Mouse (Mus musculus) forebrain, embryonic 13.5 days (tissue): ENCODE results near the gene Slc6a17. TPM values are rescaled to one million over a fixed set of nuclear protein-coding genes. Genes with fewer than 3 reads are reported as not detected.

Experiments used
- ATAC-seq: fragments of 200-750 bp; cut with Nextera tagmentation; 2 replicates; pipeline ENCODE4 v1.8.0; 2017
- H3K27ac ChIP-seq: fragments of 300-500 bp; sonication (generic); 2 replicates; pipeline ENCODE4 v1.5.1; 2015; ENCODE audit warnings: inconsistent platforms, mild to moderate bottlenecking, moderate library complexity
- H3K27me3 ChIP-seq: fragments of 300-500 bp; sonication (generic); 2 replicates; pipeline ENCODE4 v1.6.1; 2015; ENCODE audit warnings: mild to moderate bottlenecking, inconsistent platforms
- H3K36me3 ChIP-seq: fragments of 300-500 bp; sonication (generic); 2 replicates; pipeline ENCODE4 v1.6.1; 2015; ENCODE audit warnings: mild to moderate bottlenecking, inconsistent platforms; ENCODE audit not compliant: poor library complexity, severe bottlenecking
- H3K4me1 ChIP-seq: fragments of 300-500 bp; sonication (generic); 2 replicates; pipeline ENCODE4 v1.6.1; 2015; ENCODE audit warnings: inconsistent platforms
- H3K4me2 ChIP-seq: fragments of 300-500 bp; sonication (generic); 2 replicates; pipeline ENCODE4 v1.6.1; 2015; ENCODE audit warnings: inconsistent platforms, mild to moderate bottlenecking, moderate library complexity
- H3K4me3 ChIP-seq: fragments of 300-500 bp; sonication (generic); 2 replicates; pipeline ENCODE4 v1.5.1; 2015; ENCODE audit warnings: mild to moderate bottlenecking, inconsistent platforms
- H3K9ac ChIP-seq: fragments of 300-500 bp; sonication (generic); 2 replicates; pipeline ENCODE4 v1.6.1; 2015; ENCODE audit warnings: mild to moderate bottlenecking, inconsistent platforms
- H3K9me3 ChIP-seq: fragments of 300-500 bp; sonication (generic); replicated peaks from 2 replicates; pipeline ENCODE4 v1.6.1; 2016; ENCODE audit warnings: inconsistent platforms
- WGBS: fragments of 180-500 bp; shearing (Covaris S2); methylation state at CpG from one replicate; pipeline ENCODE4 v1.1.7; 2015; 5-methylcytosine and 5-hydroxymethylcytosine counted together
- polyA plus RNA-seq: library from polyadenylated mRNA; unstranded; fragments of >200 nt; fragmentation: Nextera tagmentation; extraction: Ambion mirVana; gene quantifications from 2 replicates; pipeline ENCODE4 v1.2.1, GENCODE M21; 2015

Gene Slc6a17
- 9.6 and 11.2 TPM in 2 replicates for polyA plus RNA-seq

DNA sequence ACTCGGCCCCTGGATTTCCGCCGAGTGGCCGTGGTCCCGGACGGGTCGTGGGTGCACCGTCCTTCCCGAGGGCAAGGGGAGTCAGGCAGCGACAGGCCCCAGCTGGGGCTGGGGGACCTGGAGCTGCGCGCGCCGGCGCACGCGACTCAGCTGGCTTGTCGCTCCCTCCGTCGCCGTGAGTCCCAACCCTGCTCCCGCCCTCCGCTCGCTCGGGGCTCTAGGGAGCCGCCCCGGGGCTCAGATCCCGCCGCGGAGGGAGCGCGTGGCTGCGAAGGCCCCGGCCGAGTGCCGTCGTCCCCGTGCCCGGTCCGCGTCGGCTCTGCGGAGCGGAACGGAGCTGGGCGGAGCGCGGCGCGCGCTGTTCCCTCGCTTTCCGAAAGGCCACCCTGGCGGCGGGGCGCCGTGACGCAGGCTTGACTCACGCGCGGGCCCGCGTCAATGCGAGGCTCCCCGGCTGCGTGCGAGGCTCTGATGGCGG is at the start of gene Slc6a17:
Slc6a17 (minus strand) TSS at position 388 of the 478 bp plus-strand sequence.
- peak within 1 kb of the TSS; percentile 72 for H3K27ac ChIP-seq
- no peaks in the 10 kb centered on the region for H3K36me3 ChIP-seq
- peak within 1 kb of the TSS; percentile 93 for H3K4me2 ChIP-seq
- peak within 1 kb of the TSS; percentile 58 for H3K4me3 ChIP-seq
- peaks cover 22% of the 10 kb centered on the region for H3K4me1 ChIP-seq
- H3K9ac ChIP-seq, result peak within 1 kb of the TSS; percentile 74
- H3K9me3 ChIP-seq, result no peaks in the 10 kb centered on the region
- H3K27me3 ChIP-seq, result peaks cover 32% of the 10 kb centered on the region
- ATAC-seq, result peak; percentile 92
- WGBS, result under 1% methylated on average over 68 of the region's 68 CpGs

- Histone ChIP-seq H3K9me3 (no peaks in the 10 kb centered on the region), H3K27me3 (peaks cover 4% of the 10 kb centered on the region; the same call in 1 of the 2 replicates), H3K36me3 (no peaks in the 10 kb centered on the region), H3K4me1 (peaks cover 3% of the 10 kb centered on the region; the same call in 1 of the 2 replicates), H3K4me2 (no peak overlapping the region), H3K4me3 (no peak overlapping the region), H3K27ac (no peak overlapping the region), H3K9ac (no peak overlapping the region)
- 46% methylated on average over 3 of the region's 3 CpGs for WGBS
- ATAC-seq, result no peak
Measured at GRCm38 (mm10) chr3:107565331-107565730, 47.5 kb upstream of the Slc6a17 start.

DNA sequence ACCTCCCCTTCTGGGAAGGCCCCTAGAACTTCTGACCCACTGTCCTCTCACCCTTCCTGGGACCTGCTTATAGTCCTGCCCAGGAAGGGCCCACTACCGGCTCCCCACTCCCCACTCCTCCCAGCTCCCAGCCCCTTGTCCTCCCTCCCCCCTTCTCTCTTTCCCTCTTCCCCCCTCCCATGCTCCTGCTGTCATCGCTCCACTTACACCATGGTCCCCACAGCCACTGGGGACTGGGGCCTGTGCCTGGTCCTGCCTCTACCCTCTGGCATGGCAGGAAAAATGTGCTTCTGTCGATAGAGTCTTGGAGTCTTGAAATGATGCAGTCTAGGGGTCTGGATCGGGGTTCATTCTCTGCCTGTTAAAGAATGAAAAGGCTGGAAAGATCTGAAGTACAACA is 46.1 kb upstream of the Slc6a17 start:
- WGBS, result 53% methylated on average over 4 of the region's 4 CpGs

DNA sequence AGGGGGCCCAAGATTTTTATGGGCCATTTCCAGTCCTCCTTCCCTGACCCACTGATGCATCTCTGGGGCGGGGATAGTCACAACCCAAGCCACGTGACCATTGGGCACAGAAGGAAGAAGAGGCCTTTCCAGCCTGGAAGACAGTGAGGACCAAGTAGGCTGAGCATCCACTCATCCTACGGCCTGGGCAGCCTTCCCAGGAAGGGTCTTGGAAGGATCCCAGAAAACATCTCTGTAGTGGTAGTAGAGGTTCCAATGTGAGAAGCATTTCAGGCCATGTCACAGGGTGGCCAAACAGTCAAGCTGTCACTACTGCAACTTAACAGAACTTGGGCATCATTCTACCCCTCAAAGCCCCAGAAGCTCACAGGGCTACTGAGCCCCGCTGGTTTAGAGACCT is 44.8 kb upstream of the Slc6a17 start:
- no peak overlapping the region for H3K4me3 ChIP-seq
- no peaks in the 10 kb centered on the region for H3K36me3 ChIP-seq
- H3K27me3 ChIP-seq, result peaks cover 4% of the 10 kb centered on the region; the same call in 1 of the 2 replicates
- no peak overlapping the region for H3K9ac ChIP-seq
- H3K27ac ChIP-seq, result no peak overlapping the region
- H3K9me3 ChIP-seq, result no peaks in the 10 kb centered on the region
- H3K4me1 ChIP-seq, result no peaks in the 10 kb centered on the region
- 79% methylated on average over 4 of the region's 4 CpGs for WGBS
- H3K4me2 ChIP-seq, result no peak overlapping the region
- ATAC-seq, result no peak

More for the DNA sequence above, 46.1 kb upstream of the Slc6a17 start:
- Histone ChIP-seq H3K9ac (no peak overlapping the region), H3K27me3 (peaks cover 4% of the 10 kb centered on the region; the same call in 1 of the 2 replicates), H3K4me1 (peaks cover 3% of the 10 kb centered on the region; the same call in 1 of the 2 replicates), H3K36me3 (no peaks in the 10 kb centered on the region), H3K9me3 (no peaks in the 10 kb centered on the region), H3K27ac (no peak overlapping the region), H3K4me2 (no peak overlapping the region), H3K4me3 (no peak overlapping the region)
- no peak for ATAC-seq

GRCm38 (mm10) chr3:107562104-107562503 is 44.3 kb upstream of the Slc6a17 start:
- no peak overlapping the region for H3K4me2 ChIP-seq
- no peaks in the 10 kb centered on the region for H3K4me1 ChIP-seq
- no peaks in the 10 kb centered on the region for H3K9me3 ChIP-seq
- peaks cover 4% of the 10 kb centered on the region; the same call in 1 of the 2 replicates for H3K27me3 ChIP-seq
- no peak overlapping the region for H3K27ac ChIP-seq
- H3K4me3 ChIP-seq, result no peak overlapping the region
- H3K36me3 ChIP-seq, result no peaks in the 10 kb centered on the region
- 82% methylated on average over 2 of the region's 2 CpGs for WGBS
- no peak for ATAC-seq
- H3K9ac ChIP-seq, result no peak overlapping the region

- WGBS, result 15% methylated on average over 3 of the region's 3 CpGs
- Histone ChIP-seq H3K4me1 (no peaks in the 10 kb centered on the region), H3K36me3 (no peaks in the 10 kb centered on the region), H3K9ac (no peak overlapping the region), H3K9me3 (no peaks in the 10 kb centered on the region), H3K4me2 (no peak overlapping the region), H3K4me3 (no peak overlapping the region), H3K27ac (no peak overlapping the region), H3K27me3 (no peaks in the 10 kb centered on the region)
- ATAC-seq, result peak; percentile 50; the same call in 1 of the 2 replicates
Measured at GRCm38 (mm10) chr3:107559183-107559582, 41.4 kb upstream of the Slc6a17 start.

DNA sequence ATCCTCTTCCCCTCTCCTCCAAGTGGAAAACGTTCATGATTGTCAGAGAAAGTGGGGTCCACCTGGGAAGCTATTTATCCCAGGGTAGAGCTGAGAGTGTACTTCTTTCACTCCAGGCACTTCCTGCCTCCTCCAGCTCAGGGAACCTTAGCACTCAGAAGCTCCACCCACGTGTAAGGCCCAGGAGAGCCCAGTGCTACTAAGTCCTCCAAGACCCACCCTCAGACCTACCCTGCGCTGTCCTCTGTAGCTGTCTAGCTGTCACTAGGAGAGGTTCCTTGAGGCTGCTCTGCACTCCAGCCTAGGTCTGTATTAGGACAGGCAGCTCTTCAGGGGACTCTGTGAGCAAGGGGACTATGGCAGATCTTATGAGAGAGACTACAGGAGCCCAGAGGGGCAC is 40.9 kb upstream of the Slc6a17 start:
- no peak for ATAC-seq
- WGBS, result 41% methylated on average over 3 of the region's 3 CpGs
- Histone ChIP-seq H3K4me2 (no peak overlapping the region), H3K36me3 (no peaks in the 10 kb centered on the region), H3K4me1 (no peaks in the 10 kb centered on the region), H3K27me3 (no peaks in the 10 kb centered on the region), H3K27ac (no peak overlapping the region), H3K4me3 (no peak overlapping the region), H3K9ac (no peak overlapping the region), H3K9me3 (no peaks in the 10 kb centered on the region)

DNA sequence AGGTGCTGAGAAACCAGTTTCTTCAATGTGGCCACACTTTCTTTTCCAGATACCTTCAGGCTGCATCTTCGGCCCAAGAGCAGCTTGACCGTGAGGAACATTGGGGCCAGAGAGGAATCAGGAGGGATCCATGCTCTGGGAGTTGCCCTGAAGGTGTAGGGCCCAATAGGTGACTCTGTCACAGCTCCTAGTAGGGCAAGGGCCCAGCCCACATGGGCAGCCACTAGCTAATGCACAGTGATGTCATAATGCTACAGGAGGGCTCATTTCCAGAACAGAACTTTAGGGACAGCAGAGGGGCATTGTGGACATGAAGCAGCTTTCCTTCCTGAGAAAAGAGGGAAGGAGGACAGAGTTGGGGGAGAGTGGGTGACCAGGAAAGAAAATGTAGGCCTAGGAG is 37.0 kb upstream of the Slc6a17 start, which contains the start of gene Ubl4b:
Ubl4b (minus strand) TSS at position 232 of the 400 bp plus-strand sequence.
- Histone ChIP-seq H3K4me3 (no peak within 1 kb of the TSS), H3K9me3 (no peaks in the 10 kb centered on the region), H3K27me3 (no peaks in the 10 kb centered on the region), H3K36me3 (no peaks in the 10 kb centered on the region), H3K27ac (no peak within 1 kb of the TSS), H3K4me1 (no peaks in the 10 kb centered on the region), H3K4me2 (no peak within 1 kb of the TSS), H3K9ac (no peak within 1 kb of the TSS)
- no peak for ATAC-seq
- WGBS, result 94% methylated on average over 2 of the region's 2 CpGs

- H3K27ac ChIP-seq, result no peak overlapping the region
- peak; percentile 62 for ATAC-seq
- H3K9ac ChIP-seq, result no peak overlapping the region
- H3K9me3 ChIP-seq, result no peaks in the 10 kb centered on the region
- no peaks in the 10 kb centered on the region for H3K27me3 ChIP-seq
- H3K4me3 ChIP-seq, result no peak overlapping the region
- WGBS, result 71% methylated on average over 17 of the region's 17 CpGs
- no peak overlapping the region for H3K4me2 ChIP-seq
- H3K4me1 ChIP-seq, result peaks cover 8% of the 10 kb centered on the region; the same call in 1 of the 2 replicates
- H3K36me3 ChIP-seq, result no peaks in the 10 kb centered on the region
Measured at GRCm38 (mm10) chr3:107550409-107551049, 32.7 kb upstream of the Slc6a17 start.

DNA sequence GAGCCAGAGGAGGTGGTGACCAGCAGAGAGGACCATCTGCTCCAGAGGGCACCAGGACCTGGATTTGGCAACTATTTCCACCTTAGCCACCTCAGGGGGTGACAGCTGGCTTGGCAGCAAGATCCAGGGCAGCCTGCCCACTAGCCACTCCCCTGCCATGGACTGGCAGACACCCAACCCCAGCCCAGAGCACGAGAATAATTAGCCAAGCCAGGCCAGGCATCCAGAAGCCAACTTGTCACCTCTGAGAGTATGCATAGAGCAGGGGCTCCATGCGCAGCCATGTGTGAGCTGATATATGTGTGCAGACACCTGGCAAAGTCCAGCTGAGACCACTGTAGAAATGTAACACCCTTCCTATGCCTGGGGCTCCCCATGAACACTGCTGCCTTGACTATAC is 29.1 kb upstream of the Slc6a17 start:
- no peaks in the 10 kb centered on the region for H3K27me3 ChIP-seq
- H3K4me2 ChIP-seq, result no peak overlapping the region
- no peak overlapping the region for H3K4me3 ChIP-seq
- peak; percentile 72 for ATAC-seq
- WGBS, result 65% methylated on average over 2 of the region's 2 CpGs
- peaks cover 8% of the 10 kb centered on the region; the same call in 1 of the 2 replicates for H3K4me1 ChIP-seq
- no peak overlapping the region for H3K9ac ChIP-seq
- no peak overlapping the region for H3K27ac ChIP-seq
- H3K36me3 ChIP-seq, result no peaks in the 10 kb centered on the region
- no peaks in the 10 kb centered on the region for H3K9me3 ChIP-seq

DNA sequence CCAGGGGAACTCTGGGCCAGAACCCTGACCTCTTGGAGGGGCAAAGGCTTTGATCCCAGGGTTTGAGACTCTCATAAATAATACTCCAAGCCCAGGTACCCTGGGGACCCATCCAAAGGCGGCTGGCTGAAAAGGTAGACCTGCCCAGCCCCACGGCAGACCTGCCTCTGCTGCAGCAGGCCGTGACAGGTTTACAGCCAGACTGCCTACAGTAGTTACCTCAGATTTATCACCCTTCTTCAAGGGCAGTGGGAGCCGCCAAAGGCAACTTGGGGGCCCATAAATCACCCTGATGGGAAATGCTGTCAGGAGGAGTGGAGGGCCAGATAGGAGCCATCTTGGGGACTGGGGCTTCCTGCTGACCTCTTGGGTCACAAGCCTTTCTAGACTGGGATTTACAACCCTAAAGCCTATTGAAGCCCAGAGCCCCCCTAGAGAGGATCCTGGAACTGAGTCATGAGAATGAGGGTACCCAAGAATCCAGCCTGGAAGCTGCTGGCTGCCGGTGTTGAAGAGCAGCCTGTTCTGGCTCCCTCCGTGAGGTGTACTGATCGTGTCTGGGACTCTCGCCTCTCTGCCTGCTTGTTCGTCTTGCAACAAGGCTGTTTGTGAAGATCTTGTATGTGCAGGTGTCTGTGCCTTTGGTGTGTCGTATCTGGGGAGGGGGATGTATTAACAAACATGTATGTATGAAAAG is 28.0 kb upstream of the Slc6a17 start:
- WGBS, result 87% methylated on average over 10 of the region's 10 CpGs

DNA sequence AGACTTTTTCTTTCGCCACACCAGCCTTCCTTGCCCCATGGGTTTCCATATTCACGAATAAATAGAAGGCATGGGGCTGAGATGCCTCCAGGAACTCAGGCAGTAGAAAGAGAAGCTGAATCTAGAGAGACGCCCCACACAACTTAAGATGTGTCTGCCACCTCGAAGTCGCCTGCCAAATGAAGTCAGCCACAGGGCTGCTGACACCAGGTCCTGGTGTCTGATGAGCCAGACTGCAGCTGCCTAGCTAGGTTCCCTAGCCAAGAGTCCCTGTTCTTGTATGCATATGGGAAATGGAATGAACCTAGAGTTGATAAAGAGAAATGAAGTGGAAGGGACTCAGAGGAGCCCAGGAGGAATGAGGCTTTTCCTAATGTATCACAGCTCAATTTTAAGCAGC is 27.5 kb upstream of the Slc6a17 start:
- Histone ChIP-seq H3K9me3 (no peaks in the 10 kb centered on the region), H3K27me3 (no peaks in the 10 kb centered on the region), H3K9ac (no peak overlapping the region), H3K4me1 (peaks cover 8% of the 10 kb centered on the region; the same call in 1 of the 2 replicates), H3K4me3 (no peak overlapping the region), H3K27ac (no peak overlapping the region), H3K4me2 (no peak overlapping the region), H3K36me3 (no peaks in the 10 kb centered on the region)
- no peak; the same call in 1 of the 2 replicates for ATAC-seq
- 81% methylated on average over 5 of the region's 5 CpGs for WGBS

More for the DNA sequence above, 28.0 kb upstream of the Slc6a17 start:
- Histone ChIP-seq H3K9me3 (no peaks in the 10 kb centered on the region), H3K27me3 (no peaks in the 10 kb centered on the region), H3K36me3 (no peaks in the 10 kb centered on the region), H3K9ac (no peak overlapping the region), H3K4me3 (no peak overlapping the region), H3K4me2 (no peak overlapping the region), H3K27ac (0 out of 2 replicates have a peak overlapping the region, but pooled peaks have one; percentile 1), H3K4me1 (peaks cover 8% of the 10 kb centered on the region; the same call in 1 of the 2 replicates)
- ATAC-seq, result no peak
